Mouse (Mus musculus) cerebellum, adult 2 months (tissue): Measurements from ENCODE around the gene Fpr2.

Source experiments
- CTCF ChIP-seq: fragments of 200-500 bp; IDR thresholded peaks from 2 replicates; pipeline ENCODE4 v1.5.1; 2011; ENCODE audit warnings: low read depth, mild to moderate bottlenecking, control low read depth, low read length, moderate library complexity, borderline replicate concordance; ENCODE audit not compliant: insufficient read depth
- POLR2A ChIP-seq: fragments of 200-500 bp; IDR thresholded peaks from 2 replicates; pipeline ENCODE4 v1.6.1; 2011; ENCODE audit warnings: low read length, control low read depth, borderline replicate concordance; ENCODE audit not compliant: insufficient read depth

GRCm38 (mm10) chr17:17909636-17910421 is 22.2 kb downstream of the Fpr2 start:
- TF ChIP-seq CTCF: no peak
- TF ChIP-seq POLR2A: peak; percentile 56
